Mouse (Mus musculus): ENCODE results near the gene Clns1a.
A peak's percentile ranks its signal among the peaks of the same experiment; 100 is the strongest.

The Clns1a gene

DNA sequence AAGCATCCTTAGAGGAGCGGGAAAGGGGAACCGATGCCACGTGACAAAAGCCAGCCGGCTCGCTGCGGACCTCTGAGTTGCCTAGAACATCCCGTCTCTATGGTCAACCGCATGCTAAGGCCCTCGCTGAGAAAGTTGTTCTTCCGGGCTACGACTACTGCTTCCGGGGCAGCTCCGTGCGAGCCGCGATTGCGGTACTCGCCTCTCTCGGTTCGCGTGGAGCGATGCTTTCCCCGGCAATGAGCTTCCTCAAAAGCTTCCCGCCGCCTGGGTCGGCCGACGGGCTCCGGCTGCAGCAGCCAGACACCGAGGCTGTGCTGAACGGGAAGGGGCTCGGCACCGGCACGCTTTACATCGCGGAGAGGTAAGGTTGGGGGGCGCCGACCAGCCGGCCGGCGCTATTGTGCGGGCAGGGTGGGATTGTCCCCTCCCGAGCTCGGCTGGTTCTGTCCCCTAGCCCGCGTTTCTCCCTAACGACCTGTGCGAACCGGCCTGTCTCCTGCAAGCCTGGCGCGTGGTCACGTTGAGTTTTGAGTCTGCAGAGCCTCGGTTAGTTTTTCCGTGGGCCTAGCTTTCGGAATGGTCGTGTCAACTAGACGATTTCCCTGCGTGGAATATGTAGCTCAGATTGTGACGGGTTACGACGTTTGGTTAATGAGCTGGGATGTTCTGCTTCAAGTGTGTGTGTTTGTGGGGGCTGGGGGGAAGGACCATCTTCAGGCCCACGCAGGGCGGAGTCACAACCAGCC is at the start of gene Clns1a:
Gene Clns1a, plus strand, starts transcription at position 129 of the 749 bp plus-strand sequence.
- Histone ChIP-seq H3K27me3 (ENCODE audit: insufficient read depth, low read length) (no peaks in the 10 kb centered on the region), H3K9me3 (ENCODE audit: low read length) (no peaks in the 10 kb centered on the region), H3K36me3 (ENCODE audit: insufficient read depth, low read length) (peaks cover 19% of the 10 kb centered on the region; the same call in 1 of the 2 replicates)

DNA sequence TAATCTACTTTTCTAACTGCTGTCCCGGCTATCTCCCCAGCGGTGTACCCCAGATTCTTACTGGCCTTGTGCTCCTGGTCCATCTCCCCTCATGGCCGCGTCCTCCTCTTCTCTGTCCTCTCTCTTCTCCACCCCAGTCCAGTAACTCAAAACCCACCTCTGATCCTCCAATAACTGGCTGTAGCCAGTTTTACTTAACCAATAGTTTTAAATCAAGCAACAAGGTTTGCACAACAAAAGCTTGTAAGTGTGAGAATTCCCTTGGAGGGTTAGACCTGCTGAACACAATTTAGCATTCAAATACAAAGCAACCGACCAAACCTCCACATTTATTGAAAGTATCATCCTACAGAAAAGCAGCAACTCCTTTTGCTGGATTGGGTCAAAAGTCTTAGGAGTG is 48.8 kb upstream of the Clns1a start:
- H3K27me3 ChIP-seq (ENCODE audit: insufficient read depth, low read length): no peaks in the 10 kb centered on the region
- peak overlapping the region; percentile 73 for H3K4me3 ChIP-seq (replicated peaks; ENCODE audit: low read length)
- H3K9me3 ChIP-seq (ENCODE audit: low read length): no peaks in the 10 kb centered on the region
- TF ChIP-seq NANOG (IDR thresholded peaks at IDR 0.05; ENCODE audit: borderline replicate concordance, low read length) (no peak), CTCF (conservative IDR thresholded peaks at IDR 0.05; ENCODE audit: low read length) (no peak), POU5F1 (IDR thresholded peaks at IDR 0.05; ENCODE audit: borderline replicate concordance, low read length) (no peak)
- H3K4me1 ChIP-seq (replicated peaks; ENCODE audit: low read depth, low read length): peaks cover 53% of the 10 kb centered on the region
- H3K36me3 ChIP-seq (ENCODE audit: insufficient read depth, low read length): peaks cover 30% of the 10 kb centered on the region

More for the DNA sequence above, at the start of gene Clns1a:
- TF ChIP-seq POU5F1 (IDR thresholded peaks at IDR 0.05; ENCODE audit: borderline replicate concordance, low read length) (no peak), CTCF (conservative IDR thresholded peaks at IDR 0.05; ENCODE audit: low read length) (no peak), NANOG (IDR thresholded peaks at IDR 0.05; ENCODE audit: borderline replicate concordance, low read length) (no peak)
- peaks cover 46% of the 10 kb centered on the region for H3K4me1 ChIP-seq (replicated peaks; ENCODE audit: low read depth, low read length)
- H3K4me3 ChIP-seq (replicated peaks; ENCODE audit: low read length): peak within 1 kb of the TSS; percentile 95

DNA sequence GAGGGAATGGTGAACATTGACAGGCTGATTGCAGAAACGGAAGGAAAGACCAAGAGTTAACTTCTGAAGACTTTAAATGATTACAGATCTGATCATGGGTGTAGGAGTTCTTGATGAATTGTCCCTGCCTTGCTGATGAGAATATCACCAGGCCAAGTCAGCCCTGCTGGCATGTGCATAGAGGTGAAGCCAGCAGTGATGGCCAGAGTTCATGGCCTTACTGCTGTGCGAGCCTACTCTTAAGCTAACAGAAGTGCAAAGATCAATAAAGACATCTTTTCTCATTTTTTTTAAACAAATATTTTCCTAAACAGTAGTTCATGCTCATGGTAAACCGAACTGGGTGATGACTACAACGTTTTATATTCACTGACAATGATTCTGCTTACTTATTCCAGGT is 45.7 kb upstream of the Clns1a start:
- TF ChIP-seq NANOG (IDR thresholded peaks at IDR 0.05; ENCODE audit: borderline replicate concordance, low read length) (no peak), POU5F1 (IDR thresholded peaks at IDR 0.05; ENCODE audit: borderline replicate concordance, low read length) (no peak), CTCF (conservative IDR thresholded peaks at IDR 0.05; ENCODE audit: low read length) (no peak)

DNA sequence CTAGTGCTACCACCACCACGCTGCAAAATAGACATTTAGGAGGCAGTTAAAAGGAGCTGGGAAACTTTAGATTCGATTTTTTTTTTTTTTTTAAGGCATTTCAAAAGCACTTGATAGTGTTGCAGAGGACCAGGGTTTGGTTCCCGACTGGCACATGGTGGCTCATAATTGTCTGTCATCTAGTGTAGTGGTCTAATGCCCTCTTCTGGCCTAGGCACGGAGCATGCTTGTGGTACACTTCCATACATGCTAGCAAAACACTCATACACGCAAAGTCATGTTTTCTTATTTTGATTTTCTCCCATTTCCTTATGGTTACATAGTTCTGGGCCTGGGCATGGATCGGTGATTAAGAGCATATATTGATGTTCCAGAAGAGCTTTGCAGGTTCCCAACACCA is 40.3 kb upstream of the Clns1a start:
- Histone ChIP-seq H3K36me3 (ENCODE audit: insufficient read depth, low read length) (peaks cover 47% of the 10 kb centered on the region), H3K27me3 (ENCODE audit: insufficient read depth, low read length) (no peaks in the 10 kb centered on the region), H3K4me1 (replicated peaks; ENCODE audit: low read depth, low read length) (peaks cover 22% of the 10 kb centered on the region), H3K9me3 (ENCODE audit: low read length) (no peaks in the 10 kb centered on the region), H3K4me3 (replicated peaks; ENCODE audit: low read length) (no peak overlapping the region)
- no peak for TF ChIP-seq POU5F1 (IDR thresholded peaks at IDR 0.05; ENCODE audit: borderline replicate concordance, low read length)
- no peak for TF ChIP-seq CTCF (conservative IDR thresholded peaks at IDR 0.05; ENCODE audit: low read length)
- TF ChIP-seq NANOG (IDR thresholded peaks at IDR 0.05; ENCODE audit: borderline replicate concordance, low read length): no peak

More for the DNA sequence above, 45.7 kb upstream of the Clns1a start:
- H3K36me3 ChIP-seq (ENCODE audit: insufficient read depth, low read length): peaks cover 34% of the 10 kb centered on the region
- no peaks in the 10 kb centered on the region for H3K9me3 ChIP-seq (ENCODE audit: low read length)
- peaks cover 61% of the 10 kb centered on the region for H3K4me1 ChIP-seq (replicated peaks; ENCODE audit: low read depth, low read length)
- H3K4me3 ChIP-seq (replicated peaks; ENCODE audit: low read length): no peak overlapping the region
- no peaks in the 10 kb centered on the region for H3K27me3 ChIP-seq (ENCODE audit: insufficient read depth, low read length)

DNA sequence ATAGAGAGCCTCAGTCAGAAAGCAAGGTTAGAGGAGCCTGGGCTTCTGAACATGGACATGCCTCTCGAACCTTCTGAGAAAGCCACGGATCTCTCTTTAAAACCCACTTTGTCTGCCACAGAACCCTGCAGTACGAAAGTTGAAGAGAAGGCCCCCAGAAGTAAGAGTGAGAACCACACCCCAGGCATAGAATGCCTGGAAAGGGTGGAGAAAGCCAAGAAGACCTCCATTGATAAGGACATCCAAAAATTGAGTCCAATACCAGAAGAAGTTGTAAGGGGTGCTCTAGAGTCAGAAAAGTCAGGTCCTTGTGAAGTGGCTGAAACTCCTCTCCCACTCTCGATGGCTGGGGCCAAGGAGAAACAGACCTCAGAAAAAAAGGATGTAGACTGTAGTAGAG is 34.8 kb upstream of the Clns1a start:
- TF ChIP-seq POU5F1 (IDR thresholded peaks at IDR 0.05; ENCODE audit: borderline replicate concordance, low read length): no peak
- TF ChIP-seq NANOG (IDR thresholded peaks at IDR 0.05; ENCODE audit: borderline replicate concordance, low read length): no peak
- TF ChIP-seq CTCF (conservative IDR thresholded peaks at IDR 0.05; ENCODE audit: low read length): no peak
- Histone ChIP-seq H3K27me3 (ENCODE audit: insufficient read depth, low read length) (no peaks in the 10 kb centered on the region), H3K4me3 (replicated peaks; ENCODE audit: low read length) (no peak overlapping the region), H3K9me3 (ENCODE audit: low read length) (no peaks in the 10 kb centered on the region), H3K4me1 (replicated peaks; ENCODE audit: low read depth, low read length) (no peaks in the 10 kb centered on the region; the same call in 1 of the 2 replicates), H3K36me3 (ENCODE audit: insufficient read depth, low read length) (peaks cover 60% of the 10 kb centered on the region)

DNA sequence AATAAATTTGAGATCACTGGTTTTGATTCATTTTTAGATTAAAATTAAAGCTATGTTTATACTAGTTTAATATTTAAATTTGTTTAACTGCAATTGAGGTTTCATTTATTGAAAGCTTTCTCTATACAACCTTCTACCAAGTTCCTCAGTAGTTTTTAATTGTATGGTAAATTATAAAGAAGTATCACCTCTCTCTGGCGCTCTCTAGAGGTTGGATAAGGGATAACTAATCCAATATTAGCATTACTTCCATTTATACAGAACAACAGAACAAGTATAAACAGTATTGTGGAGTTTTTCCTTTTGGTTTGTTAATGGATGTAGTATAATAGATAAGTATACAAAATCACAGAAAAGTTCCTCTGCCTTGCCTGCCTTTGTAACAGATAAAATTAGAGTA is 17.2 kb upstream of the Clns1a start:
- no peak overlapping the region for H3K4me3 ChIP-seq (replicated peaks; ENCODE audit: low read length)
- TF ChIP-seq CTCF (conservative IDR thresholded peaks at IDR 0.05; ENCODE audit: low read length) (peak; percentile 71), NANOG (IDR thresholded peaks at IDR 0.05; ENCODE audit: borderline replicate concordance, low read length) (no peak), POU5F1 (IDR thresholded peaks at IDR 0.05; ENCODE audit: borderline replicate concordance, low read length) (no peak)
- H3K9me3 ChIP-seq (ENCODE audit: low read length): no peaks in the 10 kb centered on the region
- H3K4me1 ChIP-seq (replicated peaks; ENCODE audit: low read depth, low read length): no peaks in the 10 kb centered on the region
- peaks cover 67% of the 10 kb centered on the region for H3K36me3 ChIP-seq (ENCODE audit: insufficient read depth, low read length)
- no peaks in the 10 kb centered on the region for H3K27me3 ChIP-seq (ENCODE audit: insufficient read depth, low read length)

DNA sequence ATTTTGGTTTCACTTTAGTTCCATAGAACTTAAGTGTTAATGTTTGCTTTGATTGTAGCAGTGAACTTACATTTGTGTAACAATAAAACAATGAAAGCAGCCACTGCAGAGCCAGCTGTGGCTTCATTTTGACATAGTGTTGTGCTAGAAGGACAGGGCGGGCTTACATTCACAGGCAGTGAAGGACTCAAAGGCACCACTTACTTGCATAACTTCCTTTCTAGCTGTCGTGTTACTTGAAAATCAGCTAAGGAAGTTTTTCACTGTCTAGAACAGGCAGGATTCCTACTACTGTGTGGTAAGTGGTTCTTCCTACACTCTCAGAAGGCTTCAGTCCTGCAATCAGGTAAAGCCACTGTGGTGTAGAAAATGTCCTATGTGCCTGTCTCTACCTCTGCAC is 8.6 kb upstream of the Clns1a start:
- Histone ChIP-seq H3K4me1 (replicated peaks; ENCODE audit: low read depth, low read length) (peaks cover 7% of the 10 kb centered on the region), H3K4me3 (replicated peaks; ENCODE audit: low read length) (no peak overlapping the region), H3K36me3 (ENCODE audit: insufficient read depth, low read length) (peaks cover 39% of the 10 kb centered on the region), H3K9me3 (ENCODE audit: low read length) (no peaks in the 10 kb centered on the region), H3K27me3 (ENCODE audit: insufficient read depth, low read length) (no peaks in the 10 kb centered on the region)
- TF ChIP-seq NANOG (IDR thresholded peaks at IDR 0.05; ENCODE audit: borderline replicate concordance, low read length) (peak; percentile 39), POU5F1 (IDR thresholded peaks at IDR 0.05; ENCODE audit: borderline replicate concordance, low read length) (no peak), CTCF (conservative IDR thresholded peaks at IDR 0.05; ENCODE audit: low read length) (no peak)

DNA sequence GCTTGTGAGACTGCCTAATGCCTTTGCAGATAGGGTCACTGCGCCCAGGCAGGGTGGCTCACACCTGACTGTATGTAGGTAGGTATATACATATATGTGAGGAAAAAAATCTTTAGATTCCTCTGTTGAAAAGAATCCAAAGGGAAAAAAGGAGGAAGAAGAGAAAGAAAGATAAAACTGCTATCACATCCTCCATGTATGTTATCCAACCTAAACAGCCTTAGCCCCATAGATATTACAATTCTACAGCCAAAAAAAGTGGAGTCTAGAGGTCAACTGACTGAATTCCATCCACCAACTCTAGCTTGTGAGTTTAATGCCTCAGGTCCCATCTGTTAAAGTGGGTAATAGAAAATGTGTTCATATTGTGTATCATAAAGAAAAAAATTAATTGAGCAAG is 993 bp upstream of the Clns1a start:
- TF ChIP-seq POU5F1 (IDR thresholded peaks at IDR 0.05; ENCODE audit: borderline replicate concordance, low read length): no peak
- TF ChIP-seq NANOG (IDR thresholded peaks at IDR 0.05; ENCODE audit: borderline replicate concordance, low read length): no peak
- TF ChIP-seq CTCF (conservative IDR thresholded peaks at IDR 0.05; ENCODE audit: low read length): no peak
- H3K9me3 ChIP-seq (ENCODE audit: low read length): no peaks in the 10 kb centered on the region
- peaks cover 13% of the 10 kb centered on the region; the same call in 1 of the 2 replicates for H3K36me3 ChIP-seq (ENCODE audit: insufficient read depth, low read length)
- peaks cover 36% of the 10 kb centered on the region for H3K4me1 ChIP-seq (replicated peaks; ENCODE audit: low read depth, low read length)
- H3K27me3 ChIP-seq (ENCODE audit: insufficient read depth, low read length): no peaks in the 10 kb centered on the region
- H3K4me3 ChIP-seq (replicated peaks; ENCODE audit: low read length): peak overlapping the region; percentile 95; the same call in 1 of the 2 replicates

Measured in E14TG2a.4 (cell line).